Mouse (Mus musculus): ENCODE data around the gene Phlda3. TPM values are rescaled to one million over a fixed set of nuclear protein-coding genes. Genes with fewer than 3 reads are reported as not detected.
A peak's percentile ranks its signal among the peaks of the same experiment; 100 is the strongest.

The Phlda3 gene
- 16.9 and 19.4 TPM in 2 replicates for polyA plus RNA-seq (2014; fragmentation: Nextera tagmentation; extraction: Ambion mirVana)

- Histone ChIP-seq H3K9me3 (ENCODE audit: control insufficient read depth, low read length) (no peaks in the 10 kb centered on the region), H3K4me2 (peak within 1 kb of the TSS; percentile 93), H3K36me3 (ENCODE audit: control insufficient read depth, insufficient read depth, low read length) (no peaks in the 10 kb centered on the region), H3K4me1 (ENCODE audit: control insufficient read depth, insufficient read depth, low read length) (peaks cover 10% of the 10 kb centered on the region), H3K27me3 (ENCODE audit: control insufficient read depth, insufficient read depth, low read length) (peaks cover 6% of the 10 kb centered on the region; the same call in 1 of the 2 replicates), H3K27ac (ENCODE audit: low read depth, low read length) (no peak within 1 kb of the TSS), H3K4me3 (ENCODE audit: low read depth, low read length) (peak within 1 kb of the TSS; percentile 51), H3K9ac (ENCODE audit: low read length) (peak within 1 kb of the TSS; percentile 81)
- 1% methylated on average over 86 of the region's 90 CpGs for WGBS
- ATAC-seq (ENCODE audit: low FRiP score) (peak; percentile 87), DNase-seq (ENCODE audit: low spot score, missing footprints) (peak; percentile 96)
These were observed at the start of gene Phlda3 for GRCm38 (mm10) chr1:135765645-135766591. Gene Phlda3, plus strand, starts transcription at chr1:135766119.

- DNase-seq (ENCODE audit: low spot score, missing footprints) (peak; percentile 98), ATAC-seq (ENCODE audit: low FRiP score) (peak; percentile 30; the same call in 1 of the 2 replicates)
- Histone ChIP-seq H3K27me3 (ENCODE audit: control insufficient read depth, insufficient read depth, low read length) (no peaks in the 10 kb centered on the region), H3K36me3 (ENCODE audit: control insufficient read depth, insufficient read depth, low read length) (no peaks in the 10 kb centered on the region), H3K27ac (ENCODE audit: low read depth, low read length) (no peak overlapping the region), H3K9ac (ENCODE audit: low read length) (no peak overlapping the region), H3K4me1 (ENCODE audit: control insufficient read depth, insufficient read depth, low read length) (no peaks in the 10 kb centered on the region), H3K9me3 (ENCODE audit: control insufficient read depth, low read length) (no peaks in the 10 kb centered on the region), H3K4me2 (no peak overlapping the region), H3K4me3 (ENCODE audit: low read depth, low read length) (no peak overlapping the region)
- WGBS, result 22% methylated on average over 9 of the region's 9 CpGs
These were observed 46.4 kb upstream of the Phlda3 start for GRCm38 (mm10) chr1:135719486-135719885.

GRCm38 (mm10) chr1:135719983-135720382 lies 45.9 kb upstream of the Phlda3 start, which contains the start of gene Csrp1:
Gene Csrp1, plus strand, starts transcription at chr1:135720061.
- WGBS, result 65% methylated on average over 6 of the region's 6 CpGs
- DNase-seq (ENCODE audit: low spot score, missing footprints), result no peak
- Histone ChIP-seq H3K27ac (ENCODE audit: low read depth, low read length) (no peak within 1 kb of the TSS), H3K27me3 (ENCODE audit: control insufficient read depth, insufficient read depth, low read length) (no peaks in the 10 kb centered on the region), H3K9ac (ENCODE audit: low read length) (no peak within 1 kb of the TSS), H3K36me3 (ENCODE audit: control insufficient read depth, insufficient read depth, low read length) (no peaks in the 10 kb centered on the region), H3K4me3 (ENCODE audit: low read depth, low read length) (no peak within 1 kb of the TSS), H3K4me2 (no peak within 1 kb of the TSS), H3K4me1 (ENCODE audit: control insufficient read depth, insufficient read depth, low read length) (no peaks in the 10 kb centered on the region), H3K9me3 (ENCODE audit: control insufficient read depth, low read length) (no peaks in the 10 kb centered on the region)
- no peak for ATAC-seq (ENCODE audit: low FRiP score)

- ATAC-seq (ENCODE audit: low FRiP score) (no peak), DNase-seq (ENCODE audit: low spot score, missing footprints) (no peak)
- H3K9me3 ChIP-seq (ENCODE audit: control insufficient read depth, low read length), result no peaks in the 10 kb centered on the region
- no peak overlapping the region for H3K4me3 ChIP-seq (ENCODE audit: low read depth, low read length)
- 65% methylated on average over 1 of the region's 1 CpGs for WGBS
- no peak overlapping the region for H3K27ac ChIP-seq (ENCODE audit: low read depth, low read length)
- no peaks in the 10 kb centered on the region for H3K27me3 ChIP-seq (ENCODE audit: control insufficient read depth, insufficient read depth, low read length)
- no peak overlapping the region for H3K4me2 ChIP-seq
- H3K4me1 ChIP-seq (ENCODE audit: control insufficient read depth, insufficient read depth, low read length), result no peaks in the 10 kb centered on the region
- no peak overlapping the region for H3K9ac ChIP-seq (ENCODE audit: low read length)
- H3K36me3 ChIP-seq (ENCODE audit: control insufficient read depth, insufficient read depth, low read length), result no peaks in the 10 kb centered on the region
These were observed 42.9 kb upstream of the Phlda3 start for GRCm38 (mm10) chr1:135723016-135723415.

GRCm38 (mm10) chr1:135724134-135724533 lies 41.8 kb upstream of the Phlda3 start:
- no peaks in the 10 kb centered on the region for H3K36me3 ChIP-seq (ENCODE audit: control insufficient read depth, insufficient read depth, low read length)
- H3K27ac ChIP-seq (ENCODE audit: low read depth, low read length), result no peak overlapping the region
- peaks cover 3% of the 10 kb centered on the region for H3K4me1 ChIP-seq (ENCODE audit: control insufficient read depth, insufficient read depth, low read length)
- WGBS, result 71% methylated on average over 4 of the region's 4 CpGs
- H3K4me2 ChIP-seq, result no peak overlapping the region
- H3K27me3 ChIP-seq (ENCODE audit: control insufficient read depth, insufficient read depth, low read length), result no peaks in the 10 kb centered on the region
- no peak overlapping the region for H3K4me3 ChIP-seq (ENCODE audit: low read depth, low read length)
- DNase-seq (ENCODE audit: low spot score, missing footprints) (no peak), ATAC-seq (ENCODE audit: low FRiP score) (no peak)
- no peak overlapping the region for H3K9ac ChIP-seq (ENCODE audit: low read length)
- no peaks in the 10 kb centered on the region for H3K9me3 ChIP-seq (ENCODE audit: control insufficient read depth, low read length)

GRCm38 (mm10) chr1:135725324-135725723 lies 40.6 kb upstream of the Phlda3 start:
- Histone ChIP-seq H3K4me2 (no peak overlapping the region), H3K27ac (ENCODE audit: low read depth, low read length) (no peak overlapping the region), H3K4me3 (ENCODE audit: low read depth, low read length) (no peak overlapping the region), H3K27me3 (ENCODE audit: control insufficient read depth, insufficient read depth, low read length) (no peaks in the 10 kb centered on the region), H3K4me1 (ENCODE audit: control insufficient read depth, insufficient read depth, low read length) (peaks cover 6% of the 10 kb centered on the region), H3K9me3 (ENCODE audit: control insufficient read depth, low read length) (no peaks in the 10 kb centered on the region), H3K9ac (ENCODE audit: low read length) (no peak overlapping the region), H3K36me3 (ENCODE audit: control insufficient read depth, insufficient read depth, low read length) (no peaks in the 10 kb centered on the region)
- no peak for DNase-seq (ENCODE audit: low spot score, missing footprints)
- 93% methylated on average over 6 of the region's 6 CpGs for WGBS
- ATAC-seq (ENCODE audit: low FRiP score), result no peak

GRCm38 (mm10) chr1:135725936-135726335 lies 40.0 kb upstream of the Phlda3 start:
- Histone ChIP-seq H3K4me1 (ENCODE audit: control insufficient read depth, insufficient read depth, low read length) (peaks cover 6% of the 10 kb centered on the region), H3K9me3 (ENCODE audit: control insufficient read depth, low read length) (no peaks in the 10 kb centered on the region), H3K4me2 (no peak overlapping the region), H3K36me3 (ENCODE audit: control insufficient read depth, insufficient read depth, low read length) (no peaks in the 10 kb centered on the region), H3K27me3 (ENCODE audit: control insufficient read depth, insufficient read depth, low read length) (no peaks in the 10 kb centered on the region), H3K4me3 (ENCODE audit: low read depth, low read length) (no peak overlapping the region), H3K9ac (ENCODE audit: low read length) (no peak overlapping the region), H3K27ac (ENCODE audit: low read depth, low read length) (no peak overlapping the region)
- 84% methylated on average over 7 of the region's 7 CpGs for WGBS
- DNase-seq (ENCODE audit: low spot score, missing footprints) (no peak), ATAC-seq (ENCODE audit: low FRiP score) (no peak)

GRCm38 (mm10) chr1:135728631-135729366 lies 37.1 kb upstream of the Phlda3 start:
- Histone ChIP-seq H3K27me3 (ENCODE audit: control insufficient read depth, insufficient read depth, low read length) (no peaks in the 10 kb centered on the region), H3K9ac (ENCODE audit: low read length) (peak overlapping the region; percentile 76), H3K4me3 (ENCODE audit: low read depth, low read length) (peak overlapping the region; percentile 54), H3K4me2 (peak overlapping the region; percentile 93), H3K27ac (ENCODE audit: low read depth, low read length) (no peak overlapping the region), H3K36me3 (ENCODE audit: control insufficient read depth, insufficient read depth, low read length) (no peaks in the 10 kb centered on the region), H3K4me1 (ENCODE audit: control insufficient read depth, insufficient read depth, low read length) (peaks cover 8% of the 10 kb centered on the region), H3K9me3 (ENCODE audit: control insufficient read depth, low read length) (no peaks in the 10 kb centered on the region)
- ATAC-seq (ENCODE audit: low FRiP score) (peak; percentile 90), DNase-seq (ENCODE audit: low spot score, missing footprints) (peak; percentile 97)
- 3% methylated on average over 27 of the region's 35 CpGs for WGBS

GRCm38 (mm10) chr1:135729367-135729713 lies 36.6 kb upstream of the Phlda3 start:
- peak; percentile 31 for ATAC-seq (ENCODE audit: low FRiP score)
- Histone ChIP-seq H3K27ac (ENCODE audit: low read depth, low read length) (no peak overlapping the region), H3K27me3 (ENCODE audit: control insufficient read depth, insufficient read depth, low read length) (no peaks in the 10 kb centered on the region), H3K4me3 (ENCODE audit: low read depth, low read length) (peak overlapping the region; percentile 54), H3K9ac (ENCODE audit: low read length) (peak overlapping the region; percentile 76), H3K36me3 (ENCODE audit: control insufficient read depth, insufficient read depth, low read length) (no peaks in the 10 kb centered on the region), H3K4me2 (peak overlapping the region; percentile 93), H3K4me1 (ENCODE audit: control insufficient read depth, insufficient read depth, low read length) (peaks cover 8% of the 10 kb centered on the region), H3K9me3 (ENCODE audit: control insufficient read depth, low read length) (no peaks in the 10 kb centered on the region)
- no peak for DNase-seq (ENCODE audit: low spot score, missing footprints)
- 0% methylated on average over 11 of the region's 11 CpGs for WGBS

Data from midbrain, embryonic 11.5 days (tissue).